Mouse (Mus musculus) intestine, embryonic 15.5 days (tissue): ENCODE measurements around the gene Marcks. TPM values are rescaled to one million over a fixed set of nuclear protein-coding genes. Genes with fewer than 3 reads are reported as not detected.
"Not testable (repeated sequence)": the region's sequence is repeated elsewhere in the genome, so short reads cannot be mapped to it uniquely, and the experiment has no call there.

ENCODE experiments used
- ATAC-seq: fragments of 200-750 bp; cut with Nextera tagmentation; 2 replicates; pipeline ENCODE4 v1.8.0; 2017; ENCODE audit warnings: moderate TSS enrichment, moderate library complexity
- H3K27ac ChIP-seq: fragments of 300-500 bp; sonication (generic); 2 replicates; pipeline ENCODE4 v1.5.1; 2015; ENCODE audit warnings: mild to moderate bottlenecking, inconsistent platforms
- H3K27me3 ChIP-seq: fragments of 300-500 bp; sonication (generic); replicated peaks from 2 replicates; pipeline ENCODE4 v1.6.1; 2015; ENCODE audit warnings: inconsistent platforms
- H3K36me3 ChIP-seq: fragments of 300-500 bp; sonication (generic); 2 replicates; pipeline ENCODE4 v1.6.1; 2015; ENCODE audit warnings: inconsistent platforms
- H3K4me1 ChIP-seq: fragments of 300-500 bp; sonication (generic); replicated peaks from 2 replicates; pipeline ENCODE4 v1.6.1; 2015; ENCODE audit warnings: inconsistent platforms
- H3K4me2 ChIP-seq: fragments of 300-500 bp; sonication (generic); replicated peaks from 2 replicates; pipeline ENCODE4 v1.6.1; 2015; ENCODE audit warnings: mild to moderate bottlenecking, inconsistent platforms
- H3K4me3 ChIP-seq: fragments of 300-500 bp; sonication (generic); replicated peaks from 2 replicates; pipeline ENCODE4 v1.5.1; 2015; ENCODE audit warnings: inconsistent platforms
- H3K9ac ChIP-seq: fragments of 300-500 bp; sonication (generic); 2 replicates; pipeline ENCODE4 v1.6.1; 2015; ENCODE audit warnings: inconsistent platforms
- H3K9me3 ChIP-seq: fragments of 300-500 bp; sonication (generic); 2 replicates; pipeline ENCODE4 v1.6.1; 2016; ENCODE audit warnings: inconsistent platforms
- WGBS: fragments of 180-500 bp; shearing (Covaris S2); methylation state at CpG from one replicate; pipeline ENCODE4 v1.1.7; 2015; 5-methylcytosine and 5-hydroxymethylcytosine counted together
- polyA plus RNA-seq: library from polyadenylated mRNA; unstranded; fragments of >200 nt; fragmentation: Nextera tagmentation; extraction: Ambion mirVana; gene quantifications from 2 replicates; pipeline ENCODE4 v1.2.1, GENCODE M21; 2015

The Marcks gene
- polyA plus RNA-seq, 1 experiment from 2014 or later, result 91.5 TPM

- no peaks in the 10 kb centered on the region for H3K27me3 ChIP-seq
- no peaks in the 10 kb centered on the region for H3K9me3 ChIP-seq
- H3K27ac ChIP-seq, result no peak overlapping the region
- no peak overlapping the region for H3K4me3 ChIP-seq
- no peak for ATAC-seq
- no peaks in the 10 kb centered on the region for H3K36me3 ChIP-seq
- no peak overlapping the region for H3K4me2 ChIP-seq
- H3K4me1 ChIP-seq, result no peaks in the 10 kb centered on the region
- H3K9ac ChIP-seq, result no peak overlapping the region
Measured at GRCm38 (mm10) chr10:37093306-37093705, 45.4 kb downstream of the Marcks start.

- H3K36me3 ChIP-seq, result no peaks in the 10 kb centered on the region
- no peak overlapping the region for H3K4me3 ChIP-seq
- H3K27me3 ChIP-seq, result no peaks in the 10 kb centered on the region
- no peak overlapping the region for H3K4me2 ChIP-seq
- whole genome bisulfite sequencing, result 83% methylated on average over 3 of the region's 3 CpGs
- H3K9ac ChIP-seq, result no peak overlapping the region
- no peak for ATAC-seq
- no peaks in the 10 kb centered on the region for H3K9me3 ChIP-seq
- H3K4me1 ChIP-seq, result no peaks in the 10 kb centered on the region
- H3K27ac ChIP-seq, result no peak overlapping the region
Measured at GRCm38 (mm10) chr10:37090411-37090810, 48.3 kb downstream of the Marcks start.

DNA sequence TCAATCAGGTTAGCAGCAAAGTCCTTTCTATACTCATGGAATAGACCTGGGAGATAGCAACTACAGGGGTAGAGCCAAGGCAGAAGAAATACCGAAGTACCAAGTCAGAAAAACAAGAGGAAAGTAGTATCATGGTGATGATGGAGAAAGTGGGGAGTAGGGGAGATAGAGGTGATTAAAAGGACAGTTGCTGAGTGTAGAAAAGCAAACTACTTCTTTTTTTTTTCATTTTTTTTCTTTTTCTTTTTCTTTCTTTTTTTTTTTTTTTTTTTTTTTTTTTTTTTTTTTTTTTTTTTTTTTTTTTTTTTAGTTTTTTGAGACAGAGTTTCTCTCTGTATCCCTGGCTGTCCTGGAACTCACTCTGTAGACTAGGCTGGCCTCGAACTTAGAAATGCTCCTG, 54.6 kb downstream of the Marcks start:
- not testable (repeated sequence) for H3K9me3 ChIP-seq, H3K4me2 ChIP-seq, H3K4me3 ChIP-seq, H3K27me3 ChIP-seq, ATAC-seq, H3K9ac ChIP-seq, H3K36me3 ChIP-seq, H3K27ac ChIP-seq, H3K4me1 ChIP-seq
- WGBS, result 88% methylated on average over 2 of the region's 2 CpGs

Other genes starting within 250 kb of the Marcks start
- 160 and 173 TPM in 2 replicates for gene Hdac2, start 164.4 kb downstream of the Marcks start, polyA plus RNA-seq